Mouse (Mus musculus): ENCODE measurements at regions not wholly inside any gene's neighbourhood (a gene's known extent, or its start where the extent isn't known, plus 50 kb on each side); places are given as distances from the start of the nearest gene placed in this dataset.

GRCm38 (mm10) chr4:47936470-47937125, 108.4 kb upstream of the Nr4a3 start:
- no peak for TF ChIP-seq EP300 (IDR thresholded peaks at IDR 0.05; ENCODE audit: low read depth)
- no peak for TF ChIP-seq CTCF (IDR thresholded peaks at IDR 0.05; ENCODE audit: low read depth)
